Mouse (Mus musculus): ENCODE data around the gene Pip4k2a.

The Pip4k2a gene

DNA sequence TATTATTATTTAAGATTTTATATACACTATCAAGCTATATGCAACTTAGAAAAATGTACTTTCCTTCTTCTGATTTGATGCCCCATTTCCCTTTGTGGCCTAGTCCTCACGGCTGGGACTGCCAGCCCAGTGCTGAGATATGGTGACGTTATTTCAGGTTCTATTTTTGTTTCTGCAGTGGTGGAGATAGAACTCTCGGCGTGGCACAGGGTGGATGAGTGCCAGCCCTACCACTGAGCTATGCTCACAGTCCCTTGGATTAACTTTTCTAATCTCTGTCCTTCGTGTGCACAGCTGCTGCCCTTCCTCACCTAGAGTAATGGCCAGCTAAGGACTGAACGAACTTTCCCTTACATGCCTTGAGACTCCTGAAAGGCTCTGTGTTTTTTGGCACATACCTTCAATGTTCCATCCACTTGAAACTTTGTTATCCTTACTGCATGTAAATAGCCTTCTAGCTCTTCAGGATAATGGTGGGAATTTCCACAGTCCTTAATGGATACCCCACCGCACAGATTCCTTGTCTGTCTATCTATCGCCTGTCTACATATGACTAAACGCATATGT is 164.8 kb downstream of the Pip4k2a start:
- no peak for DNase-seq

DNA sequence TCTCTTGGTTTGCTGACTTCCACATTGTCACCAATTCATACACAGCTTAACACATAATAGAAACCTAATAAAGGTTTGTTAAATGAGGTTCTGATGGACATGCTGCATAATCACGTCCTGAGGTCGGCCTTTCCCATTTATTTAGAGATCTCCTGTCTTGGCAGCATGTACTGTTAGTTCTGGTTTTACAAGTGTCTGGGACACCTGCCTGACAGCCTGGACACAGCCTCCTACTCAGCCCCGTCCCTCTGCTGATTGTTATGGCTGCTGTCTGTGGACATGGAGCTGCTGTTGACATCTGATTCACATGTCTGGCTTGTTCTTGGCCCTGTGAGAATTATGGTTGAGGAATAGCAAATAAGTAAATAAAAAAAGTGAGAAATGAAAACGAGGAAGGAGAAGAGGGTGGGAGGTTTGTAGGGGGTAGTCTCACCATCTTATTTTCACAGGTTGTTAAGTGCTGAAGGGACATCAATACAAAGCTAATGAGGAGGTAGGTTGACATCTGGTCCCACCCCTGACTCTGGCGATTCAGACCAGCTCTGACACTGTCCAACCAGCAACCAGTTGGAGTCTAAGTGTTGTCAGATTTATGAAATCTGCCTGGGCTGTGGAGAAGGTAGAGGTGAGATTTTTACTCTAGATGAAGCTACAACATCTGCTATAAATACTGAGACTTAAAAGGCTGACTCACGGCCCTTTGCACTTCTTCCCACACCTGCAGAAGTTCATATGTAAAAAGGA is 166.7 kb downstream of the Pip4k2a start:
- DNase-seq, result no peak

DNA sequence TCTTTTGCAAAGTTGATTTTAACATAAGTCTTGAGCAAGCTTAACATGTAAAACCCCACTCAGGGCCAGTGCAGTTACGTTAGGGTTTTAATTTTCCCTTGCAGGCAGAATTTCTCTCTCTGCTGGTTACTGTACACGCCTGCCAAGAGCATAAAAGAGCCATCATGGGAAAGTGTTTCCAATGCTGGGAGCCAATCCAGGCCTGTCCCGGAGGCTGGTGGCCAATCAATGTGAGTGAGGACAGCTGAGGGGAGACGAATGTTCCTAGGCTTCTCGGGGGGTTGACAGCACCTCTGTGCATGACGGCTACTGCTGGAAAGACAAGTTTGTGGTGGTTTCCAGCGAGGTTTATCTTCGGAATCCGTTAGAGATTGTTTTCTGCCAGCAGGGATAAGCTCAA is 175.2 kb downstream of the Pip4k2a start:
- DNase-seq, result peak; percentile 27 to 39

DNA sequence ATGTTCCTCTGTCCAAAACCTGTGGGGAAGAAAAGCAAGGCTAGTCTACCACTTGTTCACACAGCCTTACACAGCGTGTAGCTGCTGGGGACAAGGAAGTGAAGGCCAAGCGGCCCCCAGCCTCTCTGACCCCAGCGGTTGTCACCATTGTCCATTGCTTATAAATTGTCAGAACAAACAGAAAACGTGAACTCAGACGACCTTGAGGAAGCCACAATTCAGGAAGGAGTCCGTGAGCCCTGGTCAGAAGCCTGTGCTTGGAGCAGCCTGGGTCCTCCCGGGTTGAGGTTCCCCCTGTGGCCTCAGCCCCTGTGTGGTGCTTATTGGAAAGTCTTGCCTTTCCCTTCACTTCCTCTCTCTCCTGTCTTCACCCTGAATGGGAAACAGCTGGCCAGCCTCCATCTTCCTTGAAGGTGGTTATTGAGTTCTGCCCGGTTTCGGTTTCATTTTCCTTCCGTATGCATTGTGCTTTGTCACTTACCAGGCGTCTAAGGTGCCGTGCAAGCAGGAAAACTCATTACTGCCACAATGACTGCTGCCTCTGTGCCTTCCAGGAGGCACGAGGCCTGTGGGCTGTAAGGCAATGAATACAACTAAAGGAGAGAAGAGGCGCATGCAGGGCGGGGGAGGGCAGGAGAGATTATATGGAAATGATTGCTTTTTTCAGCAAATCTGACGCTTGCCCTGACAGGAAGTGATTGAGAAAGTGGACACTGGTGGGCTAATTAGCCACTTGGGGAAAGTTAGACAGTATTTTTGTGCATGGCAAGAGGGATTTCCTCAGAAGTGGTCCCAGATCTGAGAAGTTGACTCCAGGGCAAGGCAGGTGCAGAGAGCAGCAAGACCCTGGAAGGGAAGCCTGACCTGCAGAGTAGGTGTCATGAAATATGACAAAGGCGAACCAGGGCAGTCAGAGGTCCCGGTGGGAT is 176.2 kb downstream of the Pip4k2a start:
- DNase-seq, result no peak

DNA sequence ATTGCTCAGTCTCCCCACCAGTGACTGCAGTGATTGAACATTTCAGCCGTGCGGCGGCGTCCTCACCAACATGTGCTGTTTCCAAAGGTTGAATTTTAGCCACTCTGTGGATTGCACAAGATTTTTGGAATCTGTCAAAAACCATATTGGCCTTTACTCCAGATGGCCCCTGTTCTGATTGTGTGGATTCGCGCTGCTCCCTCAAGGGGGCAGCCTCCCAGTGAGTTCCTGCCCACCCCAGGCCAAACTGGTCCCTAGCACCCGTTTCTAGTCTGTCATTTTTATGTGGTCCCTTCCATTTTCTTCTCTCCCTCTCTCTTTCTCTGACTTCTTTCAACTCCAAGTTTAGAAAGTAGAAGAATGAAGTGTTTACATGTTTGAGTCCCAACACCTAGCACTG is 178.4 kb downstream of the Pip4k2a start:
- no peak for DNase-seq

DNA sequence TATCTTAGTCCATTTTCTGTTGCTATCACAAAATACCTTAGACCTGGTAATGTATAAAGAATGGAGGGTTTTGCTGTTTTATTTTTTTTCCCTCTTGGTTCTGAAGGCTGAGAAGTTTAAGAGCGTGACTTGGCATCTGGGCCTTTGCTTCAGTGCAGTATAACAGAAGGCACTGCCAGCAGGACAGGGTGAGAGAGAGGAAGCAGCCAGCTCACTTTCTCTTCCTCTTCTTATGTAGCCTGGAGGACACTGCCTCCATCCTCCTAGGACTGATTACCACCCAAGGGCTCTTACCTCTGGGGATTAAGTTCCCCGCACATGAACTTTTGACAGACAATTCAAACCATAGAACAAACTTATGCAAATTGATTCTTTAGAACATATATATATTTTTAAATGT is 181.9 kb downstream of the Pip4k2a start:
- DNase-seq, result no peak

DNA sequence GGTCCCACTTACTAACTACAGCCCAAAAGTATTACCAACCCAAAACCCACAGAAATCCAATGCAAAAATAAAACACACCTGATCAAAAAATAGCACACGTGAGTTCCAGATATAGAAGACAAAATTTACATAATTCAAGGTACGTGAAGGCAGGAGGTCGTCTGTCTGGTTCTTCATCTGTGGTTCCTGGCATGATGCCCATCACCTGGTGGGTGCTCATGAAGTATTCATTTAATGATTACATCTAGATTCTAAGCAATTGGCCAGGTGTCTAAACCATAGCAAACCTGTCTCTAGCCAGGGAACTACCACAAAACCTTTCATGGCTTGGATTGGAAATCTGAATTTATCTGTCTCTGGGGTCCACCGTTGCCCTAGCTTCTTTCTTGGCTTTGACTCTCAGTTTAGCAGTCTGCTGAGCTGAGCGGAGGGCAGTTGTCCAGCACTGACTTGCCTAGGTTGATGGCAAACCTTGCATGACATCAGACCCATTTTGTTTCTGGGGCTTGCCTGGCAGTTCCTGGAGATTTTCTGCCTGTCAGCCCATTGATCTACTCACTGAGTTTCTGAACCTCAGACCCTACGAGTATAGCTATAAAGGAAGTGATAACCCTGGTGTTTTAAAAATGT is 182.5 kb downstream of the Pip4k2a start:
- peak; percentile 23 to 30 for DNase-seq

DNA sequence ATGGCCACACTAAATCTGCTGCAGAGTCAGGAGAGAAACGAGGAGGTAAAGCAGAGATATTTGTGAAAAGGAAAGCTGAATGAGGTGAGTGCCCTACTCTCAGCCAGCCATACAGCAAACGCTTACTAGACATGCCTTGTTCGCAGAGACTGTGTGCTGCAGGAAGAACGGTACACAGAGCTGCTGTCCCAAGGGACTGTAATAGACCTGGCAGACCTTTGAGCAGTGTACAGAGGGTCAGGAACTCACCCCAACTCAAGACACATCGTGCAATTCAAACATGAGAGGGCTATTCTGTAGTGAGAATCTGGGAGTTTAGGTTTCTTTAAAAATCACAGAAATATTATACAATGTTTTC is 183.5 kb downstream of the Pip4k2a start:
- no peak for DNase-seq

DNA sequence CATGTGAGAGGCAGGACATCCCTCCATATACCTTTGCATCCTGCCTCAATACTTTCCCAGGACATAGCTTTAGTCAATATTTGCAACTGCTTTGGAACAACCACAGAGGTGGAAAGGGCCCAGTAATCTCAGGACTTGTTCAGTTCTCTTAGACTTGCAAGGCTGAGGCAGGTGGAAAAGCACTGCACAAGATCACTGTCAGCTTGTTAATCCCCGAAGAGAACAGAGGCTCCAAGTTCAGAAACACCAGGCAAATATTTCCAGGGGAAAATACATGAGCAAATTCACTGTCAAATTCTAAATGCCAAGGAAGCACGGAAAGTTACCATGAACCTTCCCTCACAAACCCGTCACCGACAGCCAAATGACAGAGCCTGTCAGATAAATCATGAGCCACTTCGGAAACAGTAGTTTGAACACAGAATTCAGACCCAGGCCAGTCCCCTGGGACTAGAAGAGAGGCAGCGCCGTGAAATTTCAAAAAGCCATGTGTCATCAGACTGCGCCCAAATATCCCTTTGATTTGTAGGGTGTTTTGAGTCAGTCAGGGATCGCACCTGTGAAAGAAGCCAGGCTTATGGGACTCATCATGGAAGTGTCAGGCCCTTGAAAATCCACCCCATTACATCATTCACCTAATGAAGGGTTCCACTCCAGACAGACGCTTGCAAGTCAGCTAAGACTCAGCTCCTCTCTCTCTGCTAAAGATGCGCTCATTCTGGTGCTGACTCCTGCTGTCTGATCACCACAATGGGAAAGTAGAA is 184.1 kb downstream of the Pip4k2a start:
- no peak for DNase-seq

DNA sequence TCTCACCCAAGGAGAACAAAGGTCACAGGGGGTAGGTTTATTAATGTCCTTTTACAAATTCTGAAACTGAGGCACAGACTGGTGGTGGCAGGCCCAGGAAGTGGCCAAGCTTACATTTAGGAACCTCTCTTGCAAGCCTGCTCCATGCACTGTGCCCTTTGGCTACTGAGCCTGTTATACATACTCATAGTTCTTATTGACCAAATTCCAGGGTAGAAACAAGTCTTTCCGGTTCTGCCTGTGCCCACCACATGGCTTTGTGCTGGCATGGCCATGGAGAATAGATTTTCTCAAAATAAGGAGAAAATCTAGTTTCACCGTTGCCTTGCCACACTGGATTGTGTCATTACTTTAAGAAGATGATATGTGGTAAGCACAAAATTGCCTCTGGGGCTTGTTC is 190.0 kb downstream of the Pip4k2a start:
- no peak for DNase-seq

DNA sequence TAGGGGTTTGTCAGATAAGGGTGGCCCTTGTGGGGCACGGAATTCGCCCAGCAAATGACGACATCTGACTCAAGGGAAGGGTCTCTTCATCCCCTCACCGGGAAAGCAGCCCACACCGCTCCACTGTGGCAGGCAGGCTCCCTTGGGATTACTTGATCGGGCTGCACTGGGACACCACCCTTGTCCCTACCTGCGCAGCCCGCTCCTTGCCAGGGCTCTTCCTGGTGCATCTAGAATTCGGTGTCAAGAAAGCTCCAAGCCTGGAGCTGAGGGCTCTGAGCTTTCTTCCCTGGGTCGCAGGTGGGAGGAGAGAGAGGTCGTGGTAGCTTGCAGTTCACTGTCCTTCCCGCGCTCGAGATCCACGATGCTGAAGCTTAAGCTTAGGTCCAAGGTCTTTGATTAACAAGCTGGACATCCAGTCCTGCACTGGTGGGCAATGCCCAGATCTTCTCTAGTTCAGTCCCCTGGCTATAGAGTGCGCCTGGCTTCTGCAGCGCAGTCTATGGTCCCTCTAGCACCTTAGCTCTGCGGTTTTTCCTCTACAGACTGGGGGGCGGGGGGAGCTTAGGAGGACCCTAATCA is 196.6 kb downstream of the Pip4k2a start:
- DNase-seq, result no peak

DNA sequence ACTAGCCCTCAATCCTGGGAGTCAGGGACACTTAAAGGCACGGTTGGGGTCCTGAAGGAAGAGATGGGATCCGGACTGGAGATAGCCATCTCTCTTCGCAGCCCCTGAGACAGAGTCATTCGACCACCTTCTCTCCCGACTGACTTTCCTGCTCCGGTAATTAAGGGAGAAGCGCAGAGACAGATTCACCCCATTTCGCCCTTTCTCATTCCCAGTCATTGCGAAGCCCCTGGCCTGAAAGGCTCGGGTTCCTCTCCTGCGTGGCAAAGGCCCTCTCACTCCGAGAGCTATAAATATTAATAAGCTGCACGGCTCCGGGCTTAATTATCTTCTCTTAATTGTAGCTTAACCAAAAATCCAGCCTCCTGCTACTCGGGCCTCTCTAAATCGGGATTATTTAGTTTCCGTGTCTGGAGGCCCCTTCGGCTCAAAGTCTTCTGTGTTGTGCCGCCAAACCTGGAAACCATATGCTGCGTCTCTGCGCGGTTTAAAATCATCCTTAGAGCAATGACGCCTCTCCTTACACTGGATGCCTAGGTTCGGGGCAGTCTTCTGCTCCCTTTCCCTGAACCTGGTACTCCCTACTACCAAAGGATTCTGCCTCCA is 197.2 kb downstream of the Pip4k2a start:
- no peak for DNase-seq

DNA sequence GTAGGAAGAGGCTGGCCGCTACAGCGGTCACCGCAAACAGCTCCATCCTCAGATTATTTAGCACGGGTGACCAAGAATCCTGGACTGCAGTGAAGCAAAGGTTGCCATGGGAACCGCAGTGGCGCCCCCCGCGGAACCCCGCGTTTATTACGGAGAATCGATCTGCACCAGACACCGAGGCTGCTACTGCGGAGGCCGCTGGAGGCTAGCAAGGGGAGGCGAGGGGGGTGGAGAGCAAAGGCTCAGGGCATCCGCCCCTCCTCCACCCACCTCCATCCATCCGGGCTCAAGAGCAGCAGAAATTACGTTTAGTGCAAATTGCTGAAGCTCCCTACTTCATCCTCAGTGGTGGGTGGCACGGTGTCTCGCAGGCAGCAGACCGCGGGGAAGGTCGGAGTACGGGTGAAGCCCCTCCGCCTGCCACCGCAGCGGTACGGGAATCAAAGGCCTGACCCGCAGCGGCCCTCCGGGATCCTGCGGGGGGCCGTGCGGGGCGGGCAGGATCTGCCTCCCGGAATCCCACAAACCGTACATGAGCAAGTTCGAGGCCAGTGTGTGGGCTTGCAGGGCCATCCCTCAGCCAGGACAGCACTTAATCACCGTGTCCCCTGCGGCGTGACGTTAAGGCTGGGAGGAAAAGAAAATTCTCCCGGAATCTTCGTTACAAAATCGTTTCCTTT is 197.8 kb downstream of the Pip4k2a start:
- peak; percentile 62 to 65 for DNase-seq

DNA sequence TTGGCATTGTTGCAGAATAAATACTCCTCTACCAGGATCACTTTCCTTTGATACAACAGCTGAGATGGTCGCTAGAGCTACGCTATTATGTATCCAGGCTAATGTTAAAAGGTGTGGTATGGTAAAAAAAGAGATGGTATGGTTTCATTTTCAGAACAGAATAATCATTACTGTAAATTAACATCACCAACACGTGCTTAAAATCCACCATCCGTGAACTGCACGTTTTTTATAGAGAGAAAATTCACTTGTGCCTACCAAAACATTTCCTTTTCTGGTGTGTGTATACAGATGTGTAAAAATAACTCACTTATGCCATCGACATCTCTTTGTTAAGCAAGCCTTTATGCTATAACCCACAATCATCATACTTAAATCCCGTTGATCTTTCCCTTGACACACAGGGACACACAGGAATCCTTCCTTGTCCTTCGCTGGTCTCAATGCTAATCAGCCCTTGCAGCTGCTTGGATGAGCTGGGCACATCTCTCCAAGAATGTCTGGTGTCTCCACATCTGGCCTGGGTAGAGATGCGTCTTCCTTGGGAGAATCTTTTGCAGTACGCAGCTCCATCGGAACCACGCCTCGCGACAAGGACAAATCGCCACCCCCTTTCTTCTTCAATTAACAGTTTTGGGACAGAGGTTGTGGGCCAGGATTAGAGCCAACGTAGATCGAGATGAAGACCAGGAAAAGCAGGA is 198.5 kb downstream of the Pip4k2a start:
- no peak for DNase-seq

DNA sequence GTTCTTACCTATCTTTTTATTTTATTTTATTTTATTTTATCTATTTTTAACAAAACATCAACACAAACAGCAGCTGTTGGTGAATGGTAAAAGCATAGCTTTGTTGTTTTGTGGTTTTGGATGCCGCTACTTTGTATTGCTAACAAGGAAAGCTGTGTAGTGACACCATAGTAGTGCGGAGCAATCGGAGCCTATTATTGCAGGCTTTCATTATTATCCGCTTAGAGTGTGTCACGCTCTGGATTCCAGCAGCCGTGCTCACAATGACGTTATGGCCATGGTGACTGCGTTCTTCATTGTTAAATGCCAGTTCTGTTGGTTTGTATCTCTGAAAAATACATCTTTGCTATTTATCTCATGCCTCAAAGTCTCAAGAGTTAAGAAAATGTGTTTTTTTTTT is 200.2 kb downstream of the Pip4k2a start:
- DNase-seq, result no peak

DNA sequence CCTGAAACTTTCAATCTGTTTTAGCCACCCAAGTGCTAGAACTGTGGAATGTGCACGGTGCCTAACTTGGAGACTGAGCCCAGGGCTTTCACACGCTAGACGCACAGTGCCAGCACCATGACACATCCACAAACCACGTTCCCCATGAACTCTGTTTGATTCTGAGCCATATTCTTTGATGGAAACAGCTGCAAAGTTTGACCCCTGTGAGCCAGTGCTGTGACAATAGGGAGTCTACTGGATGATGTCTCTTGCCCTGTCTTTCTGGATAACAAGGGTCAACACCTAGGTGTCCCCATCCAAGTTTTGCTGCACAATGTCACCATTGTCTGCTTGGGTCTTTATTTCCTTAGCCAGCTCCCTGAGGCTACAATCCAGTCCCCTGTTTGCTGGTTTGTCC is 203.7 kb downstream of the Pip4k2a start:
- no peak for DNase-seq
